Mouse (Mus musculus) layer of hippocampus, postnatal 36 days (tissue): Measurements from ENCODE around the gene Ptpn6. TPM values are rescaled to one million over a fixed set of nuclear protein-coding genes. Genes with fewer than 3 reads are reported as not detected.
"Not testable (repeated sequence)": the region's sequence is repeated elsewhere in the genome, so short reads cannot be mapped to it uniquely, and the experiment has no call there.

Experiments used
- DNase-seq, 2 experiments: peaks; one replicate each; pipeline ENCODE4 v3.0.0; 2022
- microRNA-seq, 2 experiments: library from miRNA; unstranded; fragments of <30 nt; microRNA quantifications; one replicate each; pipeline ENCODE4 v1.2.0; 2021
- total RNA-seq, 2 experiments: library from RNA; stranded (reverse); gene quantifications; 2 replicates each; pipeline ENCODE4 v1.2.3; 2021

Gene Ptpn6
- total RNA-seq, 2 experiments from 2014 or later = 2.9 to 3.0 TPM

DNA sequence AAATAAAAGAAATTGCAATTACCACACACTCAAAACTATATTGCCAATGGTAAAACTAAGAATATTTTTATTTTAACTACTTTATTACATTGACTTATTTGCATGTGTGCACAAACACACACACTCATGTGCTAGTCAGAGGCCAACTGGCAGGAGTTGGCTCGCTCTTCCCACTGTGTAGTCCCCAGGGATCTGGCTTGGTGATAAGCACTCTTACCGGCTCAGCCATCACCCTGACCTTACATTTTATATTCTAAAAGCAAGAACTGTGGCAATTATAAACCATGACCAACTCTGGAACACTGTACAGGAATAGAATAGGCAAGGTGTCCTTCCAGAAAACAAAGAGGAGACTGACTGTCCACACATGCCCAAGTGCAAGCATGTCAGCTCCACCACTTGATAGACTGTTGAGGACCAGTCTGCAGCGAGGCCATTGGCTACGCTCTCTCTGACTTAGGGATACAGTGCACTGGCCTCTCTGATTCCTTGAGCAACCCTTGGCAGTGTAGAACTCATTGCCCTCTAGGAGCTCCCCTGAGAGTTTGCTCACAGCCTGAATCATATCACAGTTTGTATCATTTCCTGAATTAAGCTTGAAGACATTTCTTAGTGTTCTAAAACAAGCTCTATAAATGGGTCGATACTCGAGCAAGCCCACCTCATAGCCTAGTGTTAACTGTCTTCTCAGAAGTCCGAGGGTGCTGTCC is 41.9 kb downstream of the Ptpn6 start:
- no peak for DNase-seq

DNA sequence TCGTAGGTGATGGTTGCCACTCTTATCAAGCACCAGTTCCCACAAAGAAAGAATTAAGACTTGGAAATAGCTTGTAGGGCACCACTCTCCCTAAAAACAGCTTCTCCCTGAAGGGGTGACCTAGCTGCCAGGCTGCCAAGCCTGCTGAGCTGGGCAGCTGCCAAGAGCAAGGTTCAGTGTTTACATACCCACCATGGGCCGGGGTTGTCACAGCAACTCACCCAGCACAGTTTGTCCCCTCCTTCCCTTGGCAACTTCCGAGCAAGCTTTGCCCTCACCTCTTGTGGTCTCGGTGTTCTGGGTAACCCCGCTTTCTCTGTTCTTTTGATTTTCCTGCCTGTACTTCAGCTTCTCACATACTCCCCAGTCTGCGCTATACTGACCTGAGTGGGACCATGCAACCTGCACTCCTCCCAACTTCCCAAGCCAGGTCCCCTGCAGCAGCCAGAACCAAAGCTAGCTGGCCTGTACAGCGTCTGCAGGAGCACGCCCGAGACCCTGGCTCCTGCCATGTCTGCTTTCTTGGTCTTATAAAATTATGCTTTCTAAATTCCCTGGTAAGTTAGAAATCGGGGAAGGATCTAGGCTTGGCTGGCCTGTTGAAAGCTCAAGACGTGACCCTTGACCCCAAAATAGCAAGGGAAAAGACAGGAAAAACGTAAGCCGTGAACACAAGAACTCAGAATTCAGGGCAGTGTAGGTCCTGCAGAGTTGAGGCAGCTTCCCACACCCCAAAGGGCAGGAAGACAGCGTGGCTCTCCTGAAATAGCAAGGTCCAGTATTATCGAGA is 44.2 kb downstream of the Ptpn6 start:
- DNase-seq = peak; percentile 60 to 77

DNA sequence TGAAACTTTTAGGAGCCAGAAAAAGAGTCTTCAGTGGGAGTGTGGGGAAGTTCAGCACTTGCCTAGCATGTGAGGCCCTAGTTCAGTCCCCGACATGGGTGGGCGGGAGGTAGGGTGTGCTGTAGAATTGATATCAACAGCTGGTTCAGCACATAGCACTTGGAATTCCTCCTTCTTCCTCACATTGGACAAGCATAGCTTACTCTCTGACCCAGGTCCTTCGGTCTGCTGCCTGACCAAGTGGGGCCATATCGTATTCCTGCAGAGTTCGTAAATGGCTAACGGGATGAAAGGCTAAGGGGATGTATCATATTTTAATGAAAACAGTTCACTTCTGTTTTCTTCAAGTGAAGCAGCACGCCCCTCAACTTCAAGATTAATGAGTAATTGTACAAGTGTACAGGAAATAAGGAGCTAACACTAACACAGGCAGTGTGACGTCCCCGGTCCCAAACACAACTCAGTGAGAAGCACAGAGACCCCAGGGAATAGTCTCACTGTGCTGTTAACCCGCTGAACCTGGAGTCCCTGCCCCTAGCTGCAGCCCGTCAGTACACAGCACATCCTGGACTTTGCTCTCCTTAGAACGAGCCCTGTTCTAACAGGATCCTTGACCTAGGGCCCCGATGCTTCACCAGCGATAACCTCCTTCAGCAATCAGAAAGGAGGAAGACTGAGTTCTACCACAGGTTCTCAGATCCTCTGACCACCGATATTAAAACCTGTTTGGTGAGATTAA is 45.1 kb downstream of the Ptpn6 start:
- DNase-seq = no peak

DNA sequence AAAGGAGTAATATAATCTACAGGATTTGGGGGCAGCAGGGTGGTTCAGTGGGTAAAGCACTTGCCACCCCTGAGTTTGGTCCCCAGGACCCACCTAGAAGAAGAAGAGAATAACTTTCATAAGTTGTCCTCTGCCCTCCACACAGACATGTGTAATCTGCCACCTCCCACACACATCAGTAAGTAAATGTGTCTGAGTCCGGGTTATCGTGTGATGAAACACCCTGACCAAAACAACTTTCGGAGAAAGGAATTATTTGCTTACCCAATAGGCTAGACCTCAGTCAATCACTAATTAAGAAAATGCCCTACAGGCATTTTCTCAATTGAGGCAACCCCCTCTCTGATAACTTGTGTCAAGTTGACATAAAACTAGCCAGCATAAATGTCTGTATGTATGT is 48.0 kb downstream of the Ptpn6 start:
- DNase-seq = no peak

DNA sequence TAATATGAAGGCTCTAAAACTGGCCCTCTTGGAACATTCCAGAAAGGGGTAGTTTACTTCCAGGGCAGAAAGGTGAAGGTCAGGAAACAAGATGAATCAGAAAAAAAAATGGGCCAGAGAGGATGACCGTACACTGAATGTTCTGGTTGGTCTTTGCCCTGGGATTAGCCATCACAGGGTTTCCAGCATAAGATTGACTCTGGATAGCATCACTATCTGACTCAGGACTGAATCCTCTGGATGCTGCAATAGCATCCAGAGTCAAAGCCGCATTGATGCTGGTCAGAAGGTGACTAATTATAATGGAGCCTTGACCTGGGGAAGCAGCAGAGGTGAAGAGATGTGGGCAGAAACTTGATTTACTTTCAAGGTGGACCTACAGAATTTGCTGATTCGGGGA is 49.5 kb downstream of the Ptpn6 start:
- no peak for DNase-seq

DNA sequence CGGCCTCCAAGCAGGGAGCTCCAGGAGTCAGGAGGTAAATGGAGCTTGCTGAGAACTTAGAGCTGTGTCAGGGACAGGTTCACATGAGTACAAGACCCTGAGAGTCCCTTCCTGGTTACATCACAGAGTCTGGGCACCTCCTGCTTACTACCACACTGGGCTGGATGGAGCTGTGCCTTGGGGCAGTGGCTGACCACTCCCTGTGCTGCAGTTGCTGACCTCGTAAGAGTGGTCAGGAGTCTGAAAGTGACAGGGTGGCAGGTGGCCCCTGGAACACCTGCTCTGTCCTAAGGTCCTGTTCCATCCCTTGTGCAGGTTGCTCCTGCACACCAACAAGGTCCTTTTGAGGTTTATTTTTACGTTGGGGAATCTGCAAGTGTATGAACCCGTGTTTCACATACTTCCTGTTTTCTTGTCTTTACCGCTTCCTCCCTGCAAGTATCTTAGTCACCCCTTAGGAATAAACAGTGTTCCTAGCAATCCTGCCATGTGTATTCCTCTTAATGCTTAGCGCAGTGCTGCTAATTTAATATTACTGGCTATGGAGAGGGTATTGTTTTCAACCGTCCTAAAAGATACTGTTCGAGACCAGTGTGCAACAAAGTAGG is 50.3 kb downstream of the Ptpn6 start:
- no peak for DNase-seq

DNA sequence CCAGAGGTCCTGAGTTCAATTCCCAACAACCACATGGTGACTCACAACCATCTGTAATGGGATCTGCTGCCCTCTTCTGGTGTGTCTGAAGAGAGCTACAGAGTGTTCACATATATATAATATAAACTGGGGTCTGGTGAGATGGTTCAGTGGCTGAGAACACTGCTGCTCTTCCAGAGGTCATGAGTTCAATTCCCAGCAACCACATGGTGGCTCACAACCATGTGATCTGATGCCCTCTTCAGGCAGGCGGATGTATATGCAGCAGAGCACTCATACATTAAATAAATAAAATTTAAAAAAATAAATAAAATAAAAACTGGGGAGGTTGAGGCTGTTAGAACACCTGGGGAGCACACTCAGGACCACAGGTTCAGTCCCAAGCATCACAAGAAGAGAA is 51.9 kb downstream of the Ptpn6 start:
- not testable (repeated sequence) for DNase-seq

DNA sequence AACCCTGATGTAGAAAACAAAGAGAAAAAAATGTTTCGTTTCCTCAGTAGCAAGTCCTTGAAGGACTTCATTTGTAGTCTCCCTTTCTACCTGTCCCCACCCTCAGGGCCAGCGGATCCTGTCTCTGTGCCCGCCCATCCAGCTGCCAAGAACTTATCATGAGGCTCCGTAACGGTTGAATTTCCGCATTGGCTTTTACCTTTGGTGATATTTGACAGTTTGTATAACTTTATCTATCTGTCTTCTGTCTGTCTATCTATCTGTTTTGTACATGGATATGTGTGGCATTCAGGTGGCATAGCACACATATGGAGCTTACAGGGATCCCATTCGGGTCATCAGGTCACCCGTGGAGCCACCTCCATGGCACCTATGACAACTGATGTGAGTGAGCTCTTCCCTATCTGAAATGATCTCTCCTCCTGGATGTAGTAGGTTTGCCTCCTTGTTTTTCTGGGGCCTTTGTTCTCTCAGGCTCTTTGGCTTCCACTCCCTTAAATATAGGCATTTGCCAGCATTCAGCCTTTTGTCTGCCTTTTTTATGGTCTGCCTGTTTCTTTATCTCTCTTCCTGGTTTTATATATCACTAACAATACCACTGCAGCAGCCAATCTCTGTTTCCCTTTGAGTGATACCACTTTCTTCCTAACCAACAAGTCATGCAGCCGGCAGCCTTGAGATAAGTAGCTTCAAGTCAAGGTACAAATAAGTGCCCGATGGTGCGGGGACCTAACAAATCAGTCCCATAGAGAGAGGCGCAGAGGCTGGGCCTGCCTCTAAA is 52.7 kb downstream of the Ptpn6 start:
- DNase-seq = no peak

DNA sequence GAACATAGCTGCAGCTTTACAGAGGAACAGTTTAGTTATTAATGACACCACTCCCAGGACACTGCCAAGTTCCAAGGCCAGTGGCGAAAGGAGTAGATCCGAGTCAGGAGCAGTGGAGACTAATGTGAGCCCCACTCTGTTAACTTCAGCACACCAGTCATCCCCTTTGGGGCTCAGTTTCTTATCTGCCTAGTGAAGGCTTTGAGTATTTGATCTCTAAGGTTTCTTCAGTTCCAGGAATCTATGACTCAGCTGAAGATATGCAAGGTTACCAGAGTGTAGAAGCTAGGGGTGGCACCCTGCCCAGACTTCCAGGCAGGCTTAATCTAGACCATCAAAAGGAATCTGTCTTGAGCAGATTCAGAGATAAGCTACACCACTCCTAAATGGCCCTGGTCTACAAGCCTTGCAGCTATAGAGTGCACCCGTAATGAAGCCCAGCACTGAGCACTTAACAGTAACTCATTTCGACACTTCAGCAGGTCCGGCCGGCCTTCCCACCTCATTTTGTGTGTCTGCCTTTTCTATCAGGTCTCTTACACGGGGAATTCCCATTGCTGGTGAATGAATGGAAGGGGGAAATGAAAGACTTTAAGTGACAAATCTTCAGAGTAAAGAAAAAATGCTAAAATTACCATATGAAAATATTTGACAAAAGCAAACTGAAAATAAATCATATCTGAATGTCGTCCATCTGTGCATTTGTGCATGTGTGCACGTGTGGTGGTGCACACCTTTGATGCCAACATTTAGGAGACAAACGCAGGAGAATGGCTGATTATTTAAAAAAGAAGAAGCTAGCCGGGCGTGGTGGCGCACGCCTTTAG is 54.7 kb downstream of the Ptpn6 start:
- no peak for DNase-seq

DNA sequence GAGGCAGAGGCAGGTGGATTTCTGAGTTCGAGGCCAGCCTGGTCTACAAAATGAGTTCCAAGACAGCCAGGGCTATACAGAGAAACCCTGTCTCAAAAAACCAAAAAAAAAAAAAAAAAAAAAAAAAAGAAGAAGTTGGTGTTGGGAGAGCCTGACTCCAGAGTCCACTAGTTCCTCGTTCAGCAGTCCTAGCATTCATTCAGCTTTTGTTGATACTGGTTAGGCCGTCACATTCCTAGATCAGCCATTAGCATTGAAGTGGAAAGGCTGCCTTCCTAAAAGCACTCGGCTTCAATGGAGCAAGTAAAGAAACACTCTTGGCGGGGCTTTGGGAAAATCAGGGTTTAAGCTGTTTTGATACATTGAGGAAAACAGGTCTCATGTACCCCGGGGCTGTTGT is 56.2 kb downstream of the Ptpn6 start:
- DNase-seq = not testable (repeated sequence)

DNA sequence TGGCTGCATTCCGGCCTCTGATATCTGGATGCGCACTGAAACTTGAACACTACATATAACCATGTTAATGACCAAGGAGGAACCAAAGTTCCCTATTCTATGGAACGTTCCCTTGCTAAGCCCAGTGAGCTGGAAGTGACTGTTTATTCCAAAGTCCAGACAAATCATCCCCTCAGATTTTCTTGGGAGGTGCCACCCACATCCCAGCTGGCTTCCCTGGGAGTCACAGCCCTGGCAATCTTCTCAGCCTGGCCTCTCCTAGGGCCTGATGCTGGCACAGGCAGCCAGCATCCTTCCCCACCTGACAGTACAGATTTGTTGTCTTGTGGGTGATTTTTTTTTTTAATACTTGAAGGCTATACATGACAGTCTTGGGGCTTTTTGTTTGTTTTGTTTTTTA is 59.0 kb downstream of the Ptpn6 start:
- DNase-seq = no peak

DNA sequence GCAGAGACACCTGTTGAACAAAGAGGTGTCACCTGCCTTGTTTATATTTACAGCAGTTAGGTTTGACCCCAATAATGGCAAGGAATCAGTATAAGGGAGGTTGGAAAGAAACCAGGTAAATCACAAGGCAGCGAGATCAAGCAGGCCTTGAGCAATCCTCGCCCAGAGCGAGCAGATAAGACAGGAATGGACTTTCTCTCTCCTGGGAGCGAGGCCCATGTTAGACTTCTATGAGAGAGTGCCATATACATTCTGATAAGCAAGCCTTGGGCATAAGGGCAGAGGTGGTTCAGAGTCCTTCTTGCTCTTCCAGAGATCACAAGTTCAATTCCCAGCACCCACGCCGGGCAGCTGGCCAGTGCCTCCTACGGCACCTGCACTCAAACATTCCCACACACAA is 59.7 kb downstream of the Ptpn6 start:
- DNase-seq = no peak

DNA sequence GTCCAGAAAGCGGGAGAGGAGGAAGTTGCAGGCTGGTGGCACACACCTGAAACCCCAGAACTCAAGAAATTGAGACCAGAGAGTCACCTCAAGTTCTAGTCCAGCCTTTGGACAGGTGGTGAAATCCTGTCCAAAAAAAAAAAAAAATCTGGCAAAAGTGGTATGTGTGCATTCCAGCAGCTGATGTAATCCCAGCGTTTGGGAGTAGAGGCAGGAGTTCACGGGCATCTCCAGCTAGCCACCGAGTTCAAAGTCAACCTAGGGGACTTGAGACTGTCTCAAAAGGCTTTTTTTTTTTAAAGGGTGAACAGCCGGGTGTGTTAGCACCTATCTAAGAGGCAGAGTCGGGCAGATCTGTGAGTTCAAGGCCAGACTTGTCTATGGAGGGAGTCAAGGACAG is 62.3 kb downstream of the Ptpn6 start:
- DNase-seq = no peak

DNA sequence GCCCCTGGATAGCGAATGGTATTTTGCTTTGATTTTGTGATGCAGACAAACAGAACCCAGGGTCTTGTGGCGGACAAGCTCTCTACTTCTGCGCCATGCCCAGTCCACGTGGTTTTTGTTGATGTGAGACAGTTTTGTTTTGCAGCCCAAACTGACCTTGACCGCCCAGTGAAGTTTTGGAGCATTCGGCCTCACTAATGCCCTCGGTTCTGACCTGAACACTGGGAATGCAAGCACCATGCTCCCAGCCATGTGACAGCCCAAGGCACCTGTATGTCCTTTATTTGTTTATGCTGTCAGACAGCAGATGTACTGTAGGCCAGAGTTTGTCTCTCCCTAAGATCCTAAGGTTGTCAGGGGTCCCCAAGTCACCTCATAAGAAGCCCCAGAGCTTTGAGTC is 63.9 kb downstream of the Ptpn6 start:
- DNase-seq = no peak

DNA sequence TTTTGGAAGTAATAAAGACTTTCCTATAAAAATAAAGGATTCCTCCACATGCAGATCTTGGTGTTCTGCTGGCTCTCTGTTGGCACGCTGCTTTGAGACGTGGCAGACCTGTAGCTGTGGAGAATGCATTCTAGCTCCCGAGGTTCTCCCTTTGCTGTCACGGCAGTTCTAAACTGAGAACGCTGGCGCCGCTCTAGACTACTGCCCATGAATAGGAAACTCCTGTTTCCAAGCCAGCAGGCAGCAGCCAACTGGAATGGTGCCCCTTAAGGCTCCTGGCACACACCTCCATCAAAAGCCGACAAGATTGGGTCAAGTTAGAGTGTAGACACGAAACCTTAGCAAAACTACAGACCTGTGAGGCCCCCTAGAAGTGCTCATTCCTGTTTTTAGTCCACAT is 64.9 kb downstream of the Ptpn6 start:
- peak in 1 of 2 experiments; percentile 33 for DNase-seq

DNA sequence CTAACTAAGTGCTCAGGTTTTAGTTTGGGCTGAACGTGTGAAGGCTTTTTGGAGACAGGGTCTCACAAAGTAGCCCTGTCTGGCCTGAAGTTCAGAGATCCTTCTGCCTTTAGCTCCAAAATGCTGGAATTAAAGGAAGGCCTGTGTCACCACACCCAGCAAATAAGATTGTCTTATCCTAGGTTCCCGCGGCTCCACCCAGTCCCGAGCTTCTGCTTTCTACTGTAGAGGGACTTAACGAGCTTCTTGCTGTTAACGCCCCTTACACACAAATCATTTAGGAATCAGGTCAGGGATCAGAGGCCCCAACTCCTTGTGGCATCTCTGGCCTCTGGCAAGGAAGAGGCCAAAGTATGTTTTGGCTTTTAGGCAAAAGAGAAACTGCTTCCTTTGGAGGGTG is 66.4 kb downstream of the Ptpn6 start:
- no peak for DNase-seq

Small RNAs within 50 kb of the gene (microRNA-seq; reads per million reads assigned to microRNA genes)
- gene Mir141 (0.85 to 1.2 reads per million in 2 experiments), gene Mir200c (17.3 to 28.4 reads per million in 2 experiments)

Other genes starting within 250 kb of the Ptpn6 start
- gene C1rl, start 245.6 kb downstream of the Ptpn6 start, total RNA-seq = under 1 TPM; 0.13 to 0.15 TPM
- under 1 TPM; 0.51 to 0.72 TPM for gene C1ra, start 226.3 kb downstream of the Ptpn6 start, total RNA-seq
- 1 to 10 TPM in 1 of 2 experiments, under 1 TPM in 1; 0.62 to 1.5 TPM for gene C1s1, start 196.4 kb downstream of the Ptpn6 start, total RNA-seq
- gene C1rb, start 168.4 kb downstream of the Ptpn6 start, total RNA-seq = under 1 TPM; 0.15 to 0.18 TPM
- under 1 TPM; 0.15 to 0.35 TPM for gene C1s2, start 102.6 kb downstream of the Ptpn6 start, total RNA-seq
- gene Lpcat3, start 75.7 kb downstream of the Ptpn6 start, total RNA-seq = 10 to 100 TPM; 27.1 to 33.5 TPM
- 10 to 100 TPM; 54.3 to 64.9 TPM for gene Emg1, start 26.5 kb downstream of the Ptpn6 start, total RNA-seq
- gene Phb2, start 26.4 kb downstream of the Ptpn6 start, total RNA-seq = 100 to 1,000 TPM; 114 to 129 TPM
- gene Grcc10, start 2.7 kb upstream of the Ptpn6 start, total RNA-seq = 100 to 1,000 TPM; 337 to 366 TPM
- gene Gm45234, start 17.3 kb upstream of the Ptpn6 start, total RNA-seq = not detected
- 100 to 1,000 TPM; 139 to 170 TPM for gene Atn1, start 17.8 kb upstream of the Ptpn6 start, total RNA-seq
- gene Eno2, start 31.0 kb upstream of the Ptpn6 start, total RNA-seq = 1,000 to 10,000 TPM in 1 of 2 experiments, 100 to 1,000 TPM in 1; 956 to 1,045 TPM
- gene Lrrc23, start 41.0 kb upstream of the Ptpn6 start, total RNA-seq = 1 to 10 TPM in 1 of 2 experiments, under 1 TPM in 1; 1.00 to 3.5 TPM
- gene Spsb2, start 69.9 kb upstream of the Ptpn6 start, total RNA-seq = 1 to 10 TPM; 2.9 to 3.1 TPM
- 100 to 1,000 TPM; 731 to 778 TPM for gene Tpi1, start 75.6 kb upstream of the Ptpn6 start, total RNA-seq
- 100 to 1,000 TPM; 174 to 188 TPM for gene Usp5, start 90.8 kb upstream of the Ptpn6 start, total RNA-seq
- gene Cdca3, start 90.8 kb upstream of the Ptpn6 start, total RNA-seq = 1 to 10 TPM in 1 of 2 experiments, under 1 TPM in 1; 0.38 to 1.2 TPM
- gene Gnb3, start 101.6 kb upstream of the Ptpn6 start, total RNA-seq = under 1 TPM in 1 of 2 experiments, not detected in 1; 0.17 TPM
- 10 to 100 TPM; 30.4 to 37.1 TPM for gene P3h3, start 119.0 kb upstream of the Ptpn6 start, total RNA-seq
- 100 to 1,000 TPM; 180 to 187 TPM for gene Gpr162, start 125.3 kb upstream of the Ptpn6 start, total RNA-seq
- gene Cd4, start 149.5 kb upstream of the Ptpn6 start, total RNA-seq = under 1 TPM in 1 of 2 experiments, not detected in 1; 0.23 TPM
- gene Lag3, start 173.0 kb upstream of the Ptpn6 start, total RNA-seq = 1 to 10 TPM; 2.1 to 2.3 TPM
- 1,000 to 10,000 TPM; 1,023 to 1,087 TPM for gene Ptms, start 181.4 kb upstream of the Ptpn6 start, total RNA-seq
- gene Mlf2, start 192.7 kb upstream of the Ptpn6 start, total RNA-seq = 100 to 1,000 TPM; 630 to 652 TPM
- 100 to 1,000 TPM; 149 TPM for gene Cops7a, start 226.8 kb upstream of the Ptpn6 start, total RNA-seq